Comparison of ENCODE assay signal across 7 mouse cellular contexts in the genomic region with DNA sequence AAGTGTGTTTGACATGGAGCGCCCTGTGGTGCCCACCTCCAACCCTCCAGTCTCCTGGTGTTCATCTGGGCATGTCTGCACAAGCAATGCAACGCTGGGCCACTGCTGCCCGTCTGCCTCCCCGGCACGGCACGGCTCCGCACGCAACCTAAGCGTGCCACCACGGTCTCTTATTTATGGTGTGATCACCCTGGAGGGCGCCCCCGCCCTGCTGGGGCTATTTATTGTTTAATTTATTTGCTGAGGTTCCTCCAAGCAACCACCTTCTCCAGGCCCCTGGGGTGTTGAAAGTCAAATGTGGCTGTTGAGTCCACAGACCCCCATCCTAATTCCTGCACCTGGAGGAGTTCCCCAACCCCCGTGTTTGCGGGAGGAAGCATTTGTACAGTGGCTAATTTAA. TPM values are rescaled to one million over a fixed set of nuclear protein-coding genes. Genes with fewer than 3 reads are reported as not detected.
DNase-seq lines count a peak whose midpoint lies in the region; ATAC-seq lines count a peak whose summit lies in the region.

No protein-coding gene starts in this region.

- H3K27me3 ChIP-seq in embryonic facial prominence, embryonic 14.5 days (replicated peaks; ENCODE audit: control insufficient read depth, insufficient read depth, low read length), result no peaks in the 10 kb centered on the region
- no peaks in the 10 kb centered on the region for H3K27me3 ChIP-seq in hindbrain, embryonic 14.5 days (ENCODE audit: control insufficient read depth, insufficient read depth, low read length)
- no peaks in the 10 kb centered on the region for H3K27me3 ChIP-seq in midbrain, embryonic 16.5 days (ENCODE audit: control insufficient read depth, insufficient read depth, low read depth, low read length)

- WGBS in embryonic facial prominence, embryonic 14.5 days, result 64% methylated on average over 14 of the region's 14 CpGs
- 93% methylated on average over 14 of the region's 14 CpGs for WGBS in hindbrain, embryonic 14.5 days
- WGBS in midbrain, embryonic 16.5 days, result 94% methylated on average over 14 of the region's 14 CpGs

- 0 out of 2 replicates have a peak overlapping the region, but pooled peaks have one; percentile 89 for H3K9ac ChIP-seq in embryonic facial prominence, embryonic 14.5 days (ENCODE audit: low read depth, low read length)
- H3K9ac ChIP-seq in hindbrain, embryonic 14.5 days, result 0 out of 2 replicates have a peak overlapping the region, but pooled peaks have one; percentile 16
- H3K9ac ChIP-seq in midbrain, embryonic 16.5 days (ENCODE audit: low read depth, low read length), result no peak overlapping the region

- peaks cover 9% of the 10 kb centered on the region for H3K4me1 ChIP-seq in embryonic facial prominence, embryonic 14.5 days (ENCODE audit: control insufficient read depth, insufficient read depth, low read length)
- H3K4me1 ChIP-seq in hindbrain, embryonic 14.5 days (replicated peaks; ENCODE audit: control insufficient read depth, insufficient read depth, low read length), result peaks cover 22% of the 10 kb centered on the region
- H3K4me1 ChIP-seq in midbrain, embryonic 16.5 days (ENCODE audit: control insufficient read depth, insufficient read depth, low read length), result peaks cover 21% of the 10 kb centered on the region

- peak overlapping the region; percentile 91 for H3K4me3 ChIP-seq in embryonic facial prominence, embryonic 14.5 days (ENCODE audit: low read depth, low read length)
- H3K4me3 ChIP-seq in hindbrain, embryonic 14.5 days (replicated peaks; ENCODE audit: low read length), result 0 out of 2 replicates have a peak overlapping the region, but pooled peaks have one; percentile 97
- H3K4me3 ChIP-seq in midbrain, embryonic 16.5 days (ENCODE audit: low read depth, low read length), result no peak overlapping the region

- no peak for ATAC-seq in embryonic facial prominence, embryonic 14.5 days (ENCODE audit: low read depth)
- ATAC-seq in hindbrain, embryonic 14.5 days (ENCODE audit: low FRiP score), result no peak
- ATAC-seq in midbrain, embryonic 16.5 days, result no peak

- peak overlapping the region; percentile 95 for H3K4me2 ChIP-seq in embryonic facial prominence, embryonic 14.5 days (ENCODE audit: low read depth, low read length)
- peak overlapping the region; percentile 88; the same call in 1 of the 2 replicates for H3K4me2 ChIP-seq in hindbrain, embryonic 14.5 days (replicated peaks)
- peak overlapping the region; percentile 94 for H3K4me2 ChIP-seq in midbrain, embryonic 16.5 days (ENCODE audit: low read length)

- H3K36me3 ChIP-seq in embryonic facial prominence, embryonic 14.5 days (ENCODE audit: control insufficient read depth, insufficient read depth, low read length), result peaks cover 25% of the 10 kb centered on the region
- peaks cover 31% of the 10 kb centered on the region for H3K36me3 ChIP-seq in hindbrain, embryonic 14.5 days (replicated peaks; ENCODE audit: control insufficient read depth, insufficient read depth)
- H3K36me3 ChIP-seq in midbrain, embryonic 16.5 days (ENCODE audit: control insufficient read depth, insufficient read depth, low read length), result peaks cover 14% of the 10 kb centered on the region

- H3K27ac ChIP-seq in embryonic facial prominence, embryonic 14.5 days (replicated peaks; ENCODE audit: low read depth, low read length), result no peak overlapping the region
- H3K27ac ChIP-seq in hindbrain, embryonic 14.5 days, result no peak overlapping the region
- H3K27ac ChIP-seq in midbrain, embryonic 16.5 days (ENCODE audit: low read length), result no peak overlapping the region

- no peaks in the 10 kb centered on the region for H3K9me3 ChIP-seq in embryonic facial prominence, embryonic 14.5 days (ENCODE audit: control insufficient read depth, low read length)
- no peaks in the 10 kb centered on the region for H3K9me3 ChIP-seq in hindbrain, embryonic 14.5 days (ENCODE audit: control insufficient read depth, low read length)
- H3K9me3 ChIP-seq in midbrain, embryonic 16.5 days (replicated peaks; ENCODE audit: control insufficient read depth, low read length, poor library complexity, severe bottlenecking), result no peaks in the 10 kb centered on the region

- peak; percentile 39 for DNase-seq in kidney, postnatal 10 days
- no peak for DNase-seq in kidney, adult 8-10 months
- no peak for DNase-seq in embryonic facial prominence, embryonic 14.5 days (ENCODE audit: low spot score)
- DNase-seq in hindbrain, embryonic 14.5 days (ENCODE audit: low spot score), result no peak
- DNase-seq in right cerebral cortex, postnatal 4 days, result no peak
- no peak for DNase-seq in yolk sac, embryonic 10.5 days (ENCODE audit: low spot score)

RNA-seq across cellular contexts. Expression of a gene that starts 3.1 kb away (rescaled TPM):
- 38.6 and 45.1 TPM in 2 replicates for polyA plus RNA-seq in embryonic facial prominence, embryonic 14.5 days (2014; fragmentation: Nextera tagmentation; extraction: Ambion mirVana)
- 52.1 and 61.0 TPM in 2 replicates for polyA plus RNA-seq in hindbrain, embryonic 14.5 days (2014; fragmentation: Nextera tagmentation; extraction: Ambion mirVana)
- polyA plus RNA-seq in midbrain, embryonic 16.5 days (2015; fragmentation: Nextera tagmentation; extraction: Ambion mirVana), result 64.7 and 67.5 TPM in 2 replicates

RNA-seq across cellular contexts. Expression of a gene that starts 45.6 kb away (rescaled TPM):
- 76.1 and 84.5 TPM in 2 replicates for polyA plus RNA-seq in embryonic facial prominence, embryonic 14.5 days (2014; fragmentation: Nextera tagmentation; extraction: Ambion mirVana)
- polyA plus RNA-seq in hindbrain, embryonic 14.5 days (2014; fragmentation: Nextera tagmentation; extraction: Ambion mirVana), result 59.5 and 64.0 TPM in 2 replicates
- polyA plus RNA-seq in midbrain, embryonic 16.5 days (2015; fragmentation: Nextera tagmentation; extraction: Ambion mirVana), result 60.6 and 66.4 TPM in 2 replicates

RNA-seq across cellular contexts. Expression of a gene that starts 45.9 kb away (rescaled TPM):
- 11.8 and 12.2 TPM in 2 replicates for polyA plus RNA-seq in embryonic facial prominence, embryonic 14.5 days (2014; fragmentation: Nextera tagmentation; extraction: Ambion mirVana)
- 9.0 and 10.0 TPM in 2 replicates for polyA plus RNA-seq in hindbrain, embryonic 14.5 days (2014; fragmentation: Nextera tagmentation; extraction: Ambion mirVana)
- polyA plus RNA-seq in midbrain, embryonic 16.5 days (2015; fragmentation: Nextera tagmentation; extraction: Ambion mirVana), result 7.8 and 9.4 TPM in 2 replicates
